Mouse (Mus musculus): ENCODE data around the gene Alox12. TPM values are rescaled to one million over a fixed set of nuclear protein-coding genes. Genes with fewer than 3 reads are reported as not detected.

Gene Alox12
- polyA plus RNA-seq, 1 experiment: 1.4 TPM

- no peak for TF ChIP-seq CTCF (IDR thresholded peaks at IDR 0.05; ENCODE audit: low read depth, low read length)
- no peak for TF ChIP-seq EP300 (IDR thresholded peaks at IDR 0.05; ENCODE audit: insufficient read depth, low read depth, low read length)
- TF ChIP-seq POLR2A (IDR thresholded peaks at IDR 0.05; ENCODE audit: insufficient read depth, low read length): no peak
- Histone ChIP-seq H3K27me3 (ENCODE audit: control insufficient read depth, insufficient read depth, low read length, poor library complexity, severe bottlenecking) (no peaks in the 10 kb centered on the region), H3K9ac (ENCODE audit: low read depth, poor library complexity, severe bottlenecking) (no peak overlapping the region), H3K36me3 (ENCODE audit: control insufficient read depth, insufficient read depth, low read length, poor library complexity, severe bottlenecking) (no peaks in the 10 kb centered on the region), H3K27ac (ENCODE audit: insufficient read depth, low read length) (no peak overlapping the region), H3K4me1 (ENCODE audit: control insufficient read depth, insufficient read depth, low read length) (no peaks in the 10 kb centered on the region), H3K4me3 (ENCODE audit: low read depth, low read length) (no peak overlapping the region), H3K9me3 (replicated peaks; ENCODE audit: control insufficient read depth, insufficient read depth, low read length, poor library complexity, severe bottlenecking) (no peaks in the 10 kb centered on the region)
These were observed 23.8 kb upstream of the Alox12 start for GRCm38 (mm10) chr11:70278961-70279360.

GRCm38 (mm10) chr11:70271641-70272040, 16.5 kb upstream of the Alox12 start:
- Histone ChIP-seq H3K36me3 (ENCODE audit: control insufficient read depth, insufficient read depth, low read length, poor library complexity, severe bottlenecking) (no peaks in the 10 kb centered on the region), H3K4me3 (ENCODE audit: low read depth, low read length) (no peak overlapping the region), H3K27ac (ENCODE audit: insufficient read depth, low read length) (no peak overlapping the region), H3K9me3 (replicated peaks; ENCODE audit: control insufficient read depth, insufficient read depth, low read length, poor library complexity, severe bottlenecking) (no peaks in the 10 kb centered on the region), H3K4me1 (ENCODE audit: control insufficient read depth, insufficient read depth, low read length) (no peaks in the 10 kb centered on the region), H3K9ac (ENCODE audit: low read depth, poor library complexity, severe bottlenecking) (no peak overlapping the region), H3K27me3 (ENCODE audit: control insufficient read depth, insufficient read depth, low read length, poor library complexity, severe bottlenecking) (no peaks in the 10 kb centered on the region)
- TF ChIP-seq EP300 (IDR thresholded peaks at IDR 0.05; ENCODE audit: insufficient read depth, low read depth, low read length) (no peak), POLR2A (IDR thresholded peaks at IDR 0.05; ENCODE audit: insufficient read depth, low read length) (no peak), CTCF (IDR thresholded peaks at IDR 0.05; ENCODE audit: low read depth, low read length) (no peak)

GRCm38 (mm10) chr11:70266405-70266804, 11.3 kb upstream of the Alox12 start:
- no peak overlapping the region for H3K27ac ChIP-seq (ENCODE audit: insufficient read depth, low read length)
- H3K4me3 ChIP-seq (ENCODE audit: low read depth, low read length): no peak overlapping the region
- H3K27me3 ChIP-seq (ENCODE audit: control insufficient read depth, insufficient read depth, low read length, poor library complexity, severe bottlenecking): no peaks in the 10 kb centered on the region; the same call in 1 of the 2 replicates
- no peak overlapping the region for H3K9ac ChIP-seq (ENCODE audit: low read depth, poor library complexity, severe bottlenecking)
- no peaks in the 10 kb centered on the region for H3K36me3 ChIP-seq (ENCODE audit: control insufficient read depth, insufficient read depth, low read length, poor library complexity, severe bottlenecking)
- no peaks in the 10 kb centered on the region for H3K9me3 ChIP-seq (replicated peaks; ENCODE audit: control insufficient read depth, insufficient read depth, low read length, poor library complexity, severe bottlenecking)
- no peaks in the 10 kb centered on the region for H3K4me1 ChIP-seq (ENCODE audit: control insufficient read depth, insufficient read depth, low read length)
- no peak for TF ChIP-seq EP300 (IDR thresholded peaks at IDR 0.05; ENCODE audit: insufficient read depth, low read depth, low read length)
- no peak for TF ChIP-seq POLR2A (IDR thresholded peaks at IDR 0.05; ENCODE audit: insufficient read depth, low read length)
- no peak for TF ChIP-seq CTCF (IDR thresholded peaks at IDR 0.05; ENCODE audit: low read depth, low read length)

GRCm38 (mm10) chr11:70265819-70266218, 10.7 kb upstream of the Alox12 start:
- H3K9me3 ChIP-seq (replicated peaks; ENCODE audit: control insufficient read depth, insufficient read depth, low read length, poor library complexity, severe bottlenecking): no peaks in the 10 kb centered on the region
- H3K27ac ChIP-seq (ENCODE audit: insufficient read depth, low read length): no peak overlapping the region
- no peak overlapping the region for H3K9ac ChIP-seq (ENCODE audit: low read depth, poor library complexity, severe bottlenecking)
- H3K36me3 ChIP-seq (ENCODE audit: control insufficient read depth, insufficient read depth, low read length, poor library complexity, severe bottlenecking): no peaks in the 10 kb centered on the region
- no peaks in the 10 kb centered on the region; the same call in 1 of the 2 replicates for H3K27me3 ChIP-seq (ENCODE audit: control insufficient read depth, insufficient read depth, low read length, poor library complexity, severe bottlenecking)
- no peak overlapping the region for H3K4me3 ChIP-seq (ENCODE audit: low read depth, low read length)
- TF ChIP-seq POLR2A (IDR thresholded peaks at IDR 0.05; ENCODE audit: insufficient read depth, low read length) (no peak), CTCF (IDR thresholded peaks at IDR 0.05; ENCODE audit: low read depth, low read length) (no peak), EP300 (IDR thresholded peaks at IDR 0.05; ENCODE audit: insufficient read depth, low read depth, low read length) (no peak)
- no peaks in the 10 kb centered on the region for H3K4me1 ChIP-seq (ENCODE audit: control insufficient read depth, insufficient read depth, low read length)

GRCm38 (mm10) chr11:70265252-70265651, 10.1 kb upstream of the Alox12 start:
- Histone ChIP-seq H3K27ac (ENCODE audit: insufficient read depth, low read length) (no peak overlapping the region), H3K27me3 (ENCODE audit: control insufficient read depth, insufficient read depth, low read length, poor library complexity, severe bottlenecking) (no peaks in the 10 kb centered on the region; the same call in 1 of the 2 replicates), H3K36me3 (ENCODE audit: control insufficient read depth, insufficient read depth, low read length, poor library complexity, severe bottlenecking) (no peaks in the 10 kb centered on the region), H3K9me3 (replicated peaks; ENCODE audit: control insufficient read depth, insufficient read depth, low read length, poor library complexity, severe bottlenecking) (no peaks in the 10 kb centered on the region), H3K4me1 (ENCODE audit: control insufficient read depth, insufficient read depth, low read length) (no peaks in the 10 kb centered on the region), H3K4me3 (ENCODE audit: low read depth, low read length) (no peak overlapping the region), H3K9ac (ENCODE audit: low read depth, poor library complexity, severe bottlenecking) (no peak overlapping the region)
- TF ChIP-seq EP300 (IDR thresholded peaks at IDR 0.05; ENCODE audit: insufficient read depth, low read depth, low read length) (no peak), POLR2A (IDR thresholded peaks at IDR 0.05; ENCODE audit: insufficient read depth, low read length) (no peak), CTCF (IDR thresholded peaks at IDR 0.05; ENCODE audit: low read depth, low read length) (no peak)

- H3K27me3 ChIP-seq (ENCODE audit: control insufficient read depth, insufficient read depth, low read length, poor library complexity, severe bottlenecking): no peaks in the 10 kb centered on the region; the same call in 1 of the 2 replicates
- H3K4me3 ChIP-seq (ENCODE audit: low read depth, low read length): no peak overlapping the region
- H3K9ac ChIP-seq (ENCODE audit: low read depth, poor library complexity, severe bottlenecking): no peak overlapping the region
- H3K36me3 ChIP-seq (ENCODE audit: control insufficient read depth, insufficient read depth, low read length, poor library complexity, severe bottlenecking): no peaks in the 10 kb centered on the region
- no peak overlapping the region for H3K27ac ChIP-seq (ENCODE audit: insufficient read depth, low read length)
- H3K4me1 ChIP-seq (ENCODE audit: control insufficient read depth, insufficient read depth, low read length): no peaks in the 10 kb centered on the region
- no peaks in the 10 kb centered on the region for H3K9me3 ChIP-seq (replicated peaks; ENCODE audit: control insufficient read depth, insufficient read depth, low read length, poor library complexity, severe bottlenecking)
- no peak for TF ChIP-seq EP300 (IDR thresholded peaks at IDR 0.05; ENCODE audit: insufficient read depth, low read depth, low read length)
- no peak for TF ChIP-seq CTCF (IDR thresholded peaks at IDR 0.05; ENCODE audit: low read depth, low read length)
- no peak for TF ChIP-seq POLR2A (IDR thresholded peaks at IDR 0.05; ENCODE audit: insufficient read depth, low read length)
These were observed 3.9 kb upstream of the Alox12 start for GRCm38 (mm10) chr11:70259035-70259434.

Data from ES-Bruce4 (cell line).